Mouse (Mus musculus): ENCODE data around the gene Tmem200b.

Tmem200b gene

GRCm38 (mm10) chr4:131949903-131950302 is 28.3 kb downstream of the Tmem200b start:
- DNase-seq (ENCODE audit: low spot score in 2 of 2), result no peak

GRCm38 (mm10) chr4:131950657-131951056 is 29.1 kb downstream of the Tmem200b start:
- no peak for DNase-seq (ENCODE audit: low spot score in 2 of 2)

DNA sequence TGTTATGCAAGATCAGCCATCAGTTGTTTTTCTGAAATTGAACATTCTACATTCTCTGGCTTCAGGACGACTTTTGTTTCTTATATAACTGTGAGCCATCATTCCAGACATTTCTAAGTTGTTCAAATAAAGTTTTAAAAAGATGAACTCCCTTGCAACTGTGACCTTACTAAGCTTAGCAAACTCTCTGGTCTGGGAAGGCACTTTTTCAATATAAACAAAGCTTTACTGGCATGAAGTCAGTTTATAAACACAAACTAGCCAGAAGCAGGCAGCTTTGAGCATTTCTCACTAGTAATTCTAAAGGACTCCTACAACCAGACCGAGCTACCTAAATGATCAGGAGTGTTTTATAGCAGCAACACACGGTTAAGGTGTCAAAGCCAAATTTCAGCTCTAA is 35.6 kb downstream of the Tmem200b start:
- DNase-seq (ENCODE audit: low spot score in 2 of 2), result no peak

DNA sequence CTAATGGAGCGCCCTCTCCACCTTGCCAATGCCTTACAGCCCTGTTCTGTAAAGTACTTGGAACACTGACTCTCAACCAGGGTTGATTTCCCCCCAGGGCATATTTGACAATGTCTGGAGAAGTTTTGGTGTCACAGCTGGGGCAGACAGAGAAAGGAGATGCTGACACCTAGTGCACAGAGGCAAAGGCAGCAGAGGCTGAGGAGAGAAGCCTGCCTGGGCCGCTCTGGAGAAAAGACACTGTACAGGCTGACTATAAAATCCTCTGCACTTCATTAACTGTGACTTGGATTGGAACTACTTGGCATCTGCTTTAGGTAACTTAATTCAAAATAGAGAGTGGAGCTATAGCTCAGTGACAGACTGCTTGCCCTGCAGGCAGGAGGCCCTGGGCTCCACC is 47.3 kb downstream of the Tmem200b start:
- DNase-seq (ENCODE audit: low spot score in 2 of 2), result no peak

- DNase-seq (ENCODE audit: low spot score in 2 of 2), result no peak
Measured at GRCm38 (mm10) chr4:131970244-131970853, 48.8 kb downstream of the Tmem200b start.

All from right cerebral cortex, adult 2 months (tissue).